Mouse (Mus musculus): Measurements from ENCODE around the gene Lrmda. TPM values are rescaled to one million over a fixed set of nuclear protein-coding genes. Genes with fewer than 3 reads are reported as not detected.

Lrmda gene
- total and polyA plus RNA-seq, 3 experiments: 0.92 to 8.6 (median 2.7) TPM

DNA sequence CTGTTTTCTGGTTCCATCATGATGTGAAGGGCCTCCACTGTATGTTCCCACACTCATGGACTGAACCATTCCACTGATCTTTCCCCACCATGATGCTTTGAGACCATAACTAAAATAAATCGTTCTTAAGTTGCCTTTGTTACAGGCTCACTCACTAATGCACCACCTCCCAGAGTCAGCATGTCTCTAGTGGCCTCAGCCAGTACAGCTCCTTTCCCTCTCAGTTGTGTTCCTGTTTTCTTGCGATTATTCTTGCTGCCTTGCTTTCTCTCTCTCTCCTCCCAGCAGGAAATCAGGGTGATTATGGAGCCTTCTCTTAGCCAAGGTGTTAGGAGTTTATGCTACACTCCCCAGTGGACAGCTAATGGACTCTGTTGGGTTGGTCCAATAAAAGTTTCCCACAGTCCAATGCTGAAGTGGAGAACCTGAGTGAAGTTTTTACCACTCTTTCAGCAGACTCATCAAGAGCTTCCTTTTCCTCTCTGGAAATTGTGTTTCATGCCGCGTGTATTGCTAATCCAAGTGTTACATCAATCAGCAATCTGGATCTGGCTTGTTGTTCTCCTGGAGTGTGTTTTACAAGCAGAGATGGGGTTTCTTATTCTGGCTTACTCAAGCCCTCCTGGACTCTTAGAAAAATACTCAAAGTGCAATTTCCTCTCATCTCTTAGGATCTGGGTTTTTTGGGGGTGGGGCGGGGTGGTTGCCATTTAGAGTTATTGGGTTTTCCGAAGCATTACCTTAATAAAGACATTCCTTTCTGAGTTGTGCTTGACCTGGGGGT lies 490.4 kb downstream of the Lrmda start:
- DNase-seq: no peak

DNA sequence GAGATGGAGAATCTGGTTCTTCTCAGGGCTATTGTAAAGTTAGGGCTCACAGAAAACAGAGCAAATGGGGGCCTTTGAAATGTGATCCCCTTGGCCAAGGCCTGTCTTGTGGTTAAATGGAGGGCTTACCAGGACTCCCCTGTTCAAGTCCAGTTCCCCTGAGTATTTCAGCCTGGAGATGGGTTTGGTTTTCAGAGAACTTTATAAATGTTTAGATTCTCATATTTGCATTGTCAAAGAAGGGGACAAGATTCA lies 490.9 kb downstream of the Lrmda start:
- no peak for DNase-seq

DNA sequence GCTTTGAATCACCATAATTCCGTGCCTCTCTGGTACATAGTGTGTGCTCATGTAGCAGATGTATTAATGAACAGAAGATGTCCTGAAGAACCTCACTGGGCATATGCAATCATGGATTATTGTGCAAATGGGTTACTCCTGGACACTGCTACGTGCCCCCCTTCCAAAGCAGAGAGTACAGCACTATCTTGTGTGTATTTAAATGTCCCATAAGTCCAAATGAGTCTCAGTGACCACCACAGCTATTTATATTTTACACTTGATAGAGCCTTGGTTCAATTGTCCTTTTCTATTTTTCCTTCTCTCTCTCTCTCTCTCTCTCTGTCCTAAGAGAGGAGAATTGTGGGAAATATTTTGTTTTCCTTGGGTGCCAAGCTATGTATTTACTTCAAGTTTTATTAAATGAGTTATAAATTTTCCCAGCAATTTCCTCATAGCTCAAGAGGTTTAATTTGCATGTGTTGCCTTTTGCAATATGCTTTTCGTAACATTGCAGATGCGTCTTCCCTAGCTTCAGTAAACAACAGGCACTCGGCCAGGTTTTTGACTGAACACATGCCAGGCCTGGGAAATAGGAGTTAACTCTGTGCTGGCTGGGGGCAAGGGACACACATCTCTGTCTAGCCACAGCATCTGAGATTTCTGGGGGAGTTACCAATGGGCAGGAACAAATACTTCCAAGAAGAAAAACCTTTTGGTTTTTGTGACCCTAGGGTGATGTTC lies 495.0 kb downstream of the Lrmda start:
- DNase-seq: peak; percentile 23

DNA sequence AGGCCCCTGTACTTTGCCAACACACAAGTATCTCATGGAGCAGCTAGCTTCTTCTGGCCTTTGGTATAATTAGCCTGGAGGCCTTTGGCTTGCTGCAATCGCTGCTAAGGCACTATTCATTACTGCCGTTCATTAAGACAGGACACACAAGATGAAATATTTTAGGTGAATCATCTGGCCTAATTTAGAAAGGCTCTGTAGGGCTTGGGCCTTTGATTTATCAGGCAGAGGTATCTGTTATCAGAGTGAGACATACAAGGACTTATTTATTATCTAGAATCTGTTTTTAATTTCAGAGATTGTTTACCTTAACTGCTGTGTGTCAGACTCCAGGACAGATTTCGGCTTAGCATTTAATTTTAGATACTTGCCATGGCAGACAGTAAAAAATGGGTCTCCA lies 511.2 kb downstream of the Lrmda start:
- peak; percentile 36 for DNase-seq

GRCm38 (mm10) chr14:22533501-22533900 lies 514.0 kb downstream of the Lrmda start:
- no peak for DNase-seq

DNA sequence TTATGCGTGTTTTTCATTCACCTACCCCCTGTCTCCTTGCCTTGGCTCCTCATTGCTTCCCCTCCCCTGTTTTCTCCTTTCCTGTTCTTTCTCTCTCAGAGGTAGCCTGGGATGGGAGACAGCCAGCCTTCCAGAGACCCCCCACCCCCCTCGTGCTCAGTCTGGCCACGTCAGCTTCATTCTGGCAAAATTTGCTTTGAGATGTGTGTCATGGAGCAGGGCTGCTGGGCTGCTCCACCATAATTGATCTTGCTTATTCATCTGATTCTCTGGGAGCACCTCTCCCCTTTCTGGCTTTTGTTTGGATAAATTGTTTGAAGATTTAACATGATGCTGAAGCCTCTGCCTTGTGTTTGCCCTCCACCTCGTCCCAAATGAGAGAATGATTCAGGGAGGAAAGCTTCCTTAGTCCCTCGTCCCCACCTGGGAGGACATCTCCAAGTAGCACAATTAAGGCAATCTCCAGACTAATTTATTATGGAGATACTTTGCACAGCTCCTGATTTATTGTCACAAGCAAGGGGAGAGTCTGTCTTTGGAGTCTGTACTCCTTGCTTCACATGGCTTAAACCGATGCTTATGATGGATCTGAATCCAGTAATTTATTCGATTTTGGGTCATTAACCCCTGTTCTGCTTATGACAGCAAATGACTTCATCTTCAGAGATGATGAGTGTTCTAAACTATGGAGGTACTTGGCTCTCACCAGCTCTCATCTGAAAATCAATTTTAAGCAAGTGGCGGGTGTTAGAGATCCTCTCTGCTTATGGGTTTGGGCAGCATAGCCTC lies 526.6 kb downstream of the Lrmda start:
- no peak for DNase-seq

GRCm38 (mm10) chr14:22546676-22546984 lies 527.1 kb downstream of the Lrmda start:
- no peak for DNase-seq

- DNase-seq: no peak
Observed at GRCm38 (mm10) chr14:22548286-22548685, 528.8 kb downstream of the Lrmda start.

DNA sequence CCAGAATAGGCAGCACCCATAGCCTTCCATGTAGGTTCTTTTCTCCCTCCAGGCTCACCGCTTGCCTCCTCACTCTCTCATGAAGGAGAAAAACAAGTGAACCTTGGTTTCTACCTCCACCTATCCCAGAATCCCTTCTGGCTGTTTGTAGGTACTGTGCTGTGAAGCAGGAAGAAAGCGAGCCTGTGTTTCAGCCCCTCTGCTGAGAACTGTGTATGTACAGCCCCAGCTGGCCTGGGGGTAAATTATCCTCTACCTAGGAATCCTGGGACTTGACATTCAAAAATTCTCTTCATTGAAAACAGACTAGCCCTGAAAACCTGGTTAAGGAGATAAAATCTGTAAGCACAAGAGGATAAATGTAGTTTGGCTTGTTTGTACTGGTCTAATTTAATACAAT lies 529.7 kb downstream of the Lrmda start:
- DNase-seq: no peak

GRCm38 (mm10) chr14:22552358-22552757 lies 532.8 kb downstream of the Lrmda start:
- DNase-seq: no peak

DNA sequence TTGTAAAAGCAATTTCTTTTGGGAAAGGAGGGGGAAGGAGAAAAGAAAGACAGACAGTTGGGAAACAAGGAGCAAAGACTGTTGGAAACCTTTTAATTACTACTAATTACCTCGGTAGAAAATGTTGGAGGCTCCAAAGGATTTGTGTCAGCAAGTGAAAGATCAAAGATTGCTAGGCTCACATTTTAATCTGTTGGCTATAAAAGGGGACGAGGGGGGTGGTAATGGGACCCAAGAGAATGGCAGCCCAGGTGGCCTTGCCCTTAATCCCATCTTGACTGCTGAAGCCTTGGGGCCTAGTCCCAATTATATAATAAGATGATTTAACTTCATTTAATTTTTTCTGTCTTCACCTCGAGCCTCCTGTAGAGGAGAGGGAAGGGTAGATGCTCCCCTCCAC lies 533.3 kb downstream of the Lrmda start:
- no peak for DNase-seq

DNA sequence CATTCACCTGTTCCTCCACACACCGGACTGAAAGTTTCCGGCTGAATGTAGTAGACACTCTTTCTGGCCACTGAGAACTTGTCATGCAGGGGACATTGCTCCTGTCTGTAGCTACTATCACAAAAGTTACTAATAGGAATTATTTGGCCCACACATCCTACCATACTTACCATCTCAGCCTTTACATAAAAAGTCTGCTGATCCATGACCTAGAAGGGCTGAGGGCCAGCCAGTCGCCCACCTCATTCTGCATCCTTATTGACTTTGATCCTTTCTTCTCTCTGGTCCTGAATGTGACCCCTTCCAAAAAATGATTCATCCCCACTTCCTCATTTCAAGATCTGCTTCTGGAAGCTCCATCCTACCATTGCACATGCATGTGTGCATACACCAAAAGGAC lies 534.2 kb downstream of the Lrmda start:
- no peak for DNase-seq

DNA sequence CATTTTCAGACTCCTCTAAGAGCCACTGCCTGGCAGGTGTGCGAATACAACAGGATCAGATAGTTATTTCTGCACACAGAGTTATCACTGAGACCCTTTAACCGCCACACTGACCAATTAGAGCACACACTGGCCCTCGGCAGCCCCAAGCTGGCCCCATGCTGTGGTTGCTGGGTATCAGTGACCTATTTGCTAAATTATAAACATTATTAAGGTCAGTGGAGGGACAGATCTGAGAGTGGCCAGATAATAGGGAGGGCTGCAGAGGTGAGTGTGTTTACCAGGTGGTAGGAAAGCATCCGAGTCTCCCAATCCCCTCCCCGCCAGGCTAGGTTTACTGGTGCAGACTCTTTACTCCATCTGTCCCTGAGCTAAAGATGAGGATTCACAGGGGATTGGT lies 553.0 kb downstream of the Lrmda start:
- no peak for DNase-seq

DNA sequence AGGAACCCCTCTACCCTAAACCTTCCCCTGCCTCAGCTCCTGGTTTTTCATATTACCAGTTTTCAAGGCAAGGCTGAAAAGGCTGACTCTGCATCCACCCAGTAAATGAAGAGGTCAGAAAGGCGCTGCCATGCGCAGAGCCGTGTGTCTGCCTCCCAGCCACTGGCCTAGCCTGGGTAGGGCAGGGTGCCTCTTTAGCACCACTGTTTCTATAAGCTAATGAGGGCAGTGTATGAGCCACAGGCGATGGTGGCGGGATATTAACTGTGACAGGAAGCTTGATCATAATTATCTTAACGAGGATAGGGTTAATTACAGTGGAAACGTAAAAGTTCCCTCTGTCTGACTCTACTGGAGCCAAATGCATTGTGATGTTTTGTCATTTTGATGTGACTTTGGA lies 554.1 kb downstream of the Lrmda start:
- DNase-seq: no peak

- DNase-seq: no peak
Observed at GRCm38 (mm10) chr14:22574006-22574405, 554.5 kb downstream of the Lrmda start.

DNA sequence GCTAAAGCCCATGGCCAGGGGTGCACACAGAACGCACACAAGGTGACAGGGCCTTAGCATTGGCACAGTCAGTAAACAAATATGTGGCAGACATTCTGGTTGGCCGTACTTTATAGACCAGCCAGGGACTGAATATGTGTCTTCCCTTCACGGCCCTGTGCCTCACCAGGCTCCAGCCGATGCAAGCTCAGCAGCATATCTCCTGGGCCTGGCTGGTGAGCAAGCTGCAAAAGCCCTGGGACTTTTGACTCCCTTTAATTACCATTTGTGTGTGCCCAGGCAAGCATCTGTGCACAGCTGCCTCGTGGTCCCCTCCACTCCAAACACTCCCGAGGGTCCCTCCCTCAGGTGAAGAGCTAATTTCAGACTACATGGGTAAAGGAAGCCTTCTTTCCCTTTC lies 556.9 kb downstream of the Lrmda start:
- DNase-seq: no peak

GRCm38 (mm10) chr14:22577411-22578037 lies 558.0 kb downstream of the Lrmda start:
- DNase-seq: peak; percentile 42

DNA sequence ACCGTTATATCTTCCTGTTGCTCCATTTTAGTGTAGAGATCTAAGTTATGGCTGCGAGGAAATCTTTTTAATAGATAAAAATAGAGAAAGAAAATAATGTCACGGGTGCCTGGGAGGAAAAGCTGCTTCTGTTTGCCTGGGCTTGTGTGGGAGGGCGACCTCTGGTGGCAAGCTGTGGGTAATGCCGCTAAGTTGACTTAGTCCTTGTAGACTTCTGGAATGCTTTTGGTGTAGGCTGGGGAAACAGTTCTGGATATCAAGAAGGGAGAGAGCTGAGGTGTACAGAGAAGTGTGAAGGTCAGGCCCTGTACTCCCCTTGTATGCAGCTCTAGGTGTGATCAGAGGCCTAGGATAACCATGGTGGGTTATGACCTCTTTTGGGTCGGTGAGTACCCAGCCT lies 558.7 kb downstream of the Lrmda start:
- DNase-seq: peak; percentile 88

- DNase-seq: no peak
Observed at GRCm38 (mm10) chr14:22578986-22579385, 559.5 kb downstream of the Lrmda start.

DNA sequence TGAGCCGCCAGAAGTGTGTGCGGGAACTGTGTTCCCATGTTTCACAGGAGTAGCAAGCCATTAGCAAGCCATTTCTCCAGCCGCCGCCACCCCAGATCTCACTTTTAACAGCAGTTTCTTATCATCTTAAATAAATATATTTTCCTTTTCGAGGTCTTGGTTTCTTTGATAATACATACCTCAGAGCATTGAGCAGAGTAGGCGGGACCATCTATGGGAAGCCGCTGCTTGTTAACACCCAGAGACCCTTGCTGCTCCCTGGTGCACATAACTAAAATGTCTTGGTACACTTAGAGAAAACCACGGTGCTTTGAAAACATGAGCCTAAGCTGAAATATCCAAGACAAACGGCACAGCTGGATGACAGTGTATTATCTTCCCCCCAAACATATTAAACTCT lies 562.6 kb downstream of the Lrmda start:
- DNase-seq: no peak

DNA sequence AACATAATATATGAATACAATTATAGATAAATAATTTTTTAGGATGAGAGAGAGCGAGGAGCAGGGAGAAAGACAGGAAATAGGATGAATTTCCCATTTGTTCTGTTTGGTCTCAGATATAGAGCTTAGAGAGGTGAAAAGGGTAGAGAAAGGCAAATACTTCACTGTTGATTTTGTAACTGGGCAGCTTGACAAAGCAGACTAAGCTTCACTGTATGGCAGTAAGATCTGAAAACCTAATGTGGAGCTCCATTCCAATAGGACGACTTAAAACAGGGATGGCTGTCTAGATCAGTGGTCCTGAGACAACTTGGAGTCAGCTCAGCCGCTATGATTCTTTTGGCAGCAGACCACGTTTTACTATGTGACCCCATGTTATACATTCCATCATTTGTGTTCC lies 566.8 kb downstream of the Lrmda start:
- no peak for DNase-seq

- no peak for DNase-seq
Observed at GRCm38 (mm10) chr14:22586796-22587195, 567.3 kb downstream of the Lrmda start.

Data from adrenal gland, adult 2 months (tissue).